Mouse (Mus musculus): Measurements from ENCODE around the gene Pdpk1.

DNA sequence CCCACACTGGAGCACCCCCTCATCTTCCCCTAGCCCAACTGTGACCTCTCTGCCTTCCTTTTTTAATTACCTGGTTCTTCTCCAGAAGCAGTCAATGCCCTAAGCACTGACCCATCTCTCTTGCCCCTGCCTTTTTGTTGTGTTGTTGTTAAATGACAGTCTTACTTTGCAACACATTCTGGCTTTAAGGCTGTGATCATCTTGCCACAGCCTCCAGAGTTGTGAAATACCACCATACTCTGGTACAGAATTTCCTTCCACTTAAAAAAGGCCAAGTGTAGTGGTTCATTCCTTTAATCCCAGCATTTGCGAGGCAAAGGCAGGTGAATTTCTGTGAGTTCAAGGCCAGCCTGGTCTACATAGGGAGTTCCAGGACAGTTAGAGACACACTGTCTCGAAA, 40.2 kb upstream of the Pdpk1 start:
- TF ChIP-seq CTCF (IDR thresholded peaks at IDR 0.05; ENCODE audit: borderline replicate concordance, insufficient read depth, low read depth, low read length) = no peak
- no peak for TF ChIP-seq POLR2A (IDR thresholded peaks at IDR 0.05; ENCODE audit: borderline replicate concordance, insufficient read depth, low read length)
